Mouse (Mus musculus) erythroblast, adult 5-6 weeks (primary cell): ENCODE measurements around the gene Car10. TPM values are rescaled to one million over a fixed set of nuclear protein-coding genes. Genes with fewer than 3 reads are reported as not detected.

Source experiments
- ATAC-seq: replicated peaks from 2 replicates; pipeline ENCODE4 v1.8.0; 2016; ENCODE audit warnings: moderate number of reproducible peaks, mild to moderate bottlenecking, moderate TSS enrichment, inconsistent platforms; ENCODE audit not compliant: poor library complexity, low FRiP score, severe bottlenecking
- total RNA-seq, 2 experiments: library from RNA; stranded (forward) in 1 of 2; stranded (reverse) in 1 of 2; fragments of 150-400 nt in 1 of 2; fragments of 200-764, 138-1000 nt in 1 of 2; gene quantifications; 2 replicates each; pipeline versions ENCODE4 v1.2.3 to v1.2.4; 2015 to 2017; ENCODE audit warnings: low replicate concordance in 2 of 2

Gene Car10
- total RNA-seq (2015; ENCODE audit: low replicate concordance) (not detected in 2 replicates), total RNA-seq (2017; ENCODE audit: low replicate concordance) (0.60 TPM in 1 of 2 replicates, not detected in the other)

DNA sequence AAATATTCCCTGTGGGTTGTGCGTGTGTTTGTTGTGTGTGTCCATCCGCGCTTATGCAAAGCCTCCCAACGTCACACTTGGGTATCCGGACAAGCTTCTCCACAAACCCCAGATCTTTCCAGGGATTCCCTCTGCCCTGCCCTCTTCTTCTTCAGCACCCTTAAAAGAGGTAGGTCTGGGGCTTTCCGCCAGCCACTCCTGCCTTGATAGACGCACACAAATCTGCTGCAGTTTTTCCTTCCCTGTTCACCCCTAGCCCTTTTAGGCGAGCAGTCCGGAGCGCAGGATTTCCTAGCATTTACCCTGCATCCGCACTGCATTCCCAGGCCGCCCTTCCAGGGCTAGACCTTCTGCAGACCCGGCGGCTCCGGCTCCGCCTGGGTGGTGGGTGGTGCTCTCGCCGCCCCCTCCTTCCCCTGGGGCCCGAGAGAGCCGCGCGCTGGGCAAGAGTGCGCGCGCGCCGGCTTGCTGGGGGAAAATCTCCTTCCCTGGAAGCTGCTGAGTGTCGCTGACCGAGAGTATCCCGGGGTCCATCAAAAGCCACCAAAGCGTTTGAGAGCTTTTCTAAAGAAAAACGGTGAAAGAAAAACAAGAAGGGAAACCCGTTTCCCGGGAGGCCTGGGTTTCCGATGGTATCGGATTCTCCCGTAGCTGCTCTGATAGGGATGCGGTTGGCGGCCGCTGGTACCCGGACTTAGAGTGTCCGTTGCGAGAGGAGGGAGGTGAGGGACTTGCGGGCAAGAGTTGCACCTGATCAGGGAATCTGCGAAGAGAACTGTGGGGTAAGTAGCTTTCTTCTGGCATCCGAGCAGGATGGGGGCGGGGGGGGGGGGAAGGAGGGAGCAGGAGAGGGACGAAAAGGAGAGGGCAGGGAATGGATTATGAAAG, at the start of gene Car10:
Car10 (plus strand) TSS at position 88 of the 888 bp plus-strand sequence.
- ATAC-seq = no peak

DNA sequence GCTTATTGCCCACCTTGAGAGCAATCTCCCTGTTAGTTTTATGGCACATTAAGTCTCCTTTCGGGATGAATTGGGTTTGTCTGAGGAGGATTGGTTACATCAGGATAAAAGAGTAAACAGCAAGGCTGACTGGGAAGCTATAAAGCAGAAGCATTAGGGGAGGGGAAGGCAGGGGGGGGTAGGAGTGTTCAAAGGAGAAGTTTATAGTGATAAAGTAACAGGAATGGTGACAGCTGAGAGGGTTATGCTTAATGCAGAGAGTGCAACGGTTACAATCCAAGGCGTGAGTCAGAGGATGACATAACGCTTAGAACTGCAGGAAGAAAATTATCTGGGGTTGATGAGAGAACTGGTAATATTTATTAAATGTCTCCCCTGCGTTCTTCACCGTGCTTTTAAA, 32.8 kb upstream of the Car10 start:
- ATAC-seq = no peak

DNA sequence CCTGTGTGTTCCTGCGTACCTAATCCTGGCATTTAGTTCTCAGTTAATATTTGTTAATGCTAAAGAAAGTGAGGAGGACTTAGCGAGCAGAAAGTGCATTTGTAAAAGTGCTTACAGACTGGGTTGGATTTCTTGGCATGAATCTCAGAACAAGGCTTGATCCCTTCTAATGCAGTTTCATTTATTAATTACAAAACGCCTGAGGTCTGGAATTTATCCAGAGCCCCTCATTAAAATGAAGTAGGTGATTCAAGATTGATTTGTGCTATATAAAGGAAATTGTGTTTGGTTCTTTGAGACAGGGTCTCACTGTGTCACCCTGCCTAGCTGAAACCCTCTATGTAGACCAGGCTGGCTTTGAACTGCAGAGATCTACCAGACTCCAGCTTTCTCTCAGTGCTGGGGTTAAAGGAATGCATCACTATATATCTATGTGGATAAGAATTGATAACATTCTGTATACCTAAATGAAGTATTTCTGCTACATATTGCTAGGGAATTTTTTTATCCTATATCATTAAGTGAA, 32.1 kb upstream of the Car10 start:
- ATAC-seq = no peak

DNA sequence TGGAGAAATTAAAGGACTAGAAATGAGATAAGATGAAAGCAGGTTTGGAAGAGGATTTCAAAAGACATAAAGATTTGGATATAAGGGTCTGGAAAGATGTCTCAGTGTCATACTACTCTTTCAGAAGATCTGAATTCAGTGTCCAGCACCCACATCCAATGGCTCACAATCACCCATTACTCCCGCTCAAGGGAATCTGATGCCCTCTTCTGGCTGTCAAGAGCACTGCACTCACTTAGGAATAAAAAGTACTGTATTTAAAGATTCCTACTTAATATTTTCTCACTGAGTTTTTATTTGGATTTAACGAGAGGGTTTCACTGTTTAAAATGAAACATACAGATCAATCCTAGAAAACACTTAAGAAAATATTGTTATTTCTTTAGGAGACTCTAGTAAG, 2.2 kb upstream of the Car10 start:
- ATAC-seq = no peak

DNA sequence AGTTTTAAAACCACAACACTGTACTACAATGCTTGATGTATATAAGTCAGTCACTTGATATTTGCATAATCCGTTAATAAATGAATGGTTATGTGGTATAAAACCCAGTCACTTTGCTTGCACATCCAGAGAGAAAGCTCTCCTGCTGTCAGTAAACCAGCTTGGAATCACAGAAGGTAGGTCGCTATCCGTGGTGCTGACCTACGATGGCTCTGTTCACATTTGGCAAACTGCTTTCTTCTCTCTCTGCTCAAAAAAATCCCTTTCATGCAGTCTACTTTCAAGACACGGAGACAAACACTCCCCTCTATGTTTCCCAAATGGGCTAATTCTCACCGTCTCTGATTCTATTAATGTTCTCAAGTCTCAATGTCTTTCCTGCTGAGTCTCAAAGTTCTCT, 827 bp upstream of the Car10 start:
- no peak for ATAC-seq

DNA sequence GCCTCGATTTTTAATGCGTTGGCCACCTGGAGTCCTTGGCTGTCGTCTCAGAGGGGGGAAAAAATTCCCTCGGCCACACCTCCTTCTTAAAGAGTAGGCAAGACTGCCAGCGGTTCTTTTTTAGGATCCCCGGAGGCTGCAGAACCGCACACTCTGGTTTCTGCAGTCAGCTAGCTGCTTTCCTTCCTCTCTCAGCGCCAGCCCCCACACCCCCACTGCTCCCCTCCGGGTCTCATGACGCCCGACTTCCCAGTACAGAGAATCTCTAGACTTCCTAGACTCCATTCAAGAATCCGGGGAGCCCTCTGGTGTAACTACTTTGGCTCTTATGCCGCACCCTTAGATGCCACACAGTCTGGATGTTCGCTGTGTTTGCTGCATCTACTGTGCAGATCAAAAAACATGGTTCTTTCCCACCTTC, 387 bp upstream of the Car10 start:
- ATAC-seq = no peak

DNA sequence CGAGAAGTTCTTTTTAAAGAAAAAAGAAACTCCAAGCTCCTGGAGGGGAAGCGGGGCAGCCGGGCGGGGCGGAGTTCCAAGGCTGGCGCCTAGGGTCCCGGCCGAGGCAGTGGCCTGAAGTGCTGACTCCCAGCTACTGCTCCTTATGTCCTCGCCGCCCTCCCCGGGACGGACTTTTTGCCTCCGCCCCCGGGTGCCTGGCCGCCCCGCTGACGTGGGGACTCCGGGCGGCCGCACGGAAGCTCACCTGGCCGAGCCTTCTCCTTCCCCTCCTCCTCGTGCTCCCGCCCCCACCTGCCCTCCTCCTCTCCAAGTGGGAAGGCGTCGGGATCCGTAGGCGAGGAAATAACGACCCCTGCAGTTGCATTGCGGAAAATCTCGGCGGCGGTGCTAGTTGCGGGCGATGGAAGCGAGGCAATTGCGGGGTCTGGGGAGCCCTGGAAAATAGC, 1.1 kb downstream of the Car10 start:
- ATAC-seq = no peak

DNA sequence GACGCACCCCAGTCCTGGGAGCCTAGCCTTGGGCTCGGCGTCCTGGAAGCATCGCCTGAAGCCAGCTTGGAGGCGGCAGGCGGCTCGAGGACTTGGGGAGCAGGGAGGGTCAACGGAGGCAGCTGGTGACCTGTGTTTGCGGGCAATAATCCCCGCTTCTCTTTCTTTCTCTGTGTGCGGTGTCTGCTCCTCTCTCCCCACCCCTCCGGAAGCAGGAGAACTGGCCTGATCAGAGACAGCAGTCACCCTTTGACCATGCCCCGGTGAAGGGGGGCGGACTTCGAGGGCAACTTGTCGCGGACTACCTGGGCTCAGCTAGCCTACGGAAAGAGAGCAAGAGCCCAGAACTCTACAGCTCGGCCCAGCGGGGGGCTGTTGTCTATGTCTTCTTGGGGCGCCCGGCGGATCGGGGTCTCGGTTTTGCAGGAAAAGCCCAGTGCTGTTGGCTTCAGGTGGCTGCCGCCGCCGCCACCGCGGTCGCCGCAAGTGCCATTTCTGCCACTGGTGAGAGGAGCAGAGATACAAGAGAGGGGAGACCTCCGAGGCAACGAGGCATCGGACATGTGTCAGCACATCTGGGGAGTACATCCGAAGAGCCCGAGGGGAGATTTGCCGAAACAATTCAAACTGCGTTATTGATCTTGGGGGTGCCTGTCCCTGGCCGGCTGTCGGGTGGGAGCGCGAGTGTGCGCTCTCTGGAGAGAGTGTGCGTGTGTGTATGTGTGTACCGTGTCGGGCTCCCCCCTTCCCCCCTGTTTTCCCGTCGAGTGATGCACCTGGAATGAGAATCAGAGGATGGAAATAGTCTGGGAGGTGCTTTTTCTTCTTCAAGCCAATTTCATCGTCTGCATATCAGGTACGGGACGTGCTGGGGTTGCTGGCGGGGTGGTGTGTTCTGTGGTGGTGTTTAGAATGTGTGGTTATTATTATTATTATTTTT, 1.9 kb downstream of the Car10 start:
- ATAC-seq = no peak

DNA sequence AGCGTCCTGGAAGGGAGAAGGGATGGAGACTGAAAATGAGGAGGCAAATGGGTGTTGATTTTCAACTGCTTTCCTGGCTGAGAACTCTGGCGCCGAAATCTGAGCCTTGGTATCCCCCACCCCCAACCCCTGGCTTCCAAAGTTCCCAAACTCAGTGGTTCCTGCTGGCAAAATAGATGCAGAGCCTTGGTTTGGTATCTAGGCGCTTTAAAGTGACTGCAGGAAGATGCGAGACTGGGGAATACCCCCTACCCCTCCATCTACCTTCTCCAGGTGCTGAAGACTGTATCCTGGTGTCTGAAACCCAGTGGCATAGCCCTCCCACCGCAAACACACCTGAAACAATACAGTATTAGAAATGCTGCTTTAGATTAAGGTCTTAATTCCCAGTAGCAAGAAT, 2.8 kb downstream of the Car10 start:
- ATAC-seq = no peak

DNA sequence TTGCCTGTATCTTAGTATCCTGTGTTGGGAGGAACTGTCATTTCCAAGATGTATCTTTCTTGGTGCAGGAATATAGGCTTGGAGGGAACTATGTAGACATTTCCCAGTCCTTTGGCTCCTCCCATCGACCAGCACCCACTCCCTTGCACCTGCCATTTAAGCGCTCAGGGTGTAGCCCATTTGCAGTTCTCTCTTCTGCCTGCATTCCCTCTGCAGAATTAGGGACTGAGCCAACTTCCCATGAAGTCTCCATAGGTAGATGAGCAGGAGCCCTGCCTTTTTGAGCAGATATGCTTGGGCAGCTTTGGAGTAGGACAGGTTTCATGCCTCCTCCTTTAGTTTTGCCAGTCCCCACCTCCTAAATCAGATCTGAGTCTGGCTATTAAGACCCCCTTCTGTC, 3.3 kb downstream of the Car10 start:
- no peak for ATAC-seq

DNA sequence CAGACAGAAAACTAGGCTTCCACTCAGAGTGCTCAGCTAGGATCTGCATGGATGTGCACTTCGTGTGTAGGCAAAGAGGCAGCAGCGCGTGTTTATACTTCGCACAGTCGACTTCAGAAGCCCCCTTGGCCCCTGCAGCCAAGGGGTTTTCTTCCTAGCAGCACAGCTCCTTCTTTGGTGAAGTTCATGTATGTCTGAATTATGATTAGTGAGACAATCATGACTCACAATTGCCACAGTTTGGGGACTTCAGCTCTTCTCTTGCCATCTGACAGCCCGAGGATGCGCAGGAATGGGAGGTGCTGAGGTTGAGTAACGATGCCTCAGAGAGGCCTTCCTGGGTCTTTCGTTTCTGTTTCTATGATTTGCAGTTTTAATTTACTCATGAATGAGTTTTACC, 4.5 kb downstream of the Car10 start:
- ATAC-seq = no peak

DNA sequence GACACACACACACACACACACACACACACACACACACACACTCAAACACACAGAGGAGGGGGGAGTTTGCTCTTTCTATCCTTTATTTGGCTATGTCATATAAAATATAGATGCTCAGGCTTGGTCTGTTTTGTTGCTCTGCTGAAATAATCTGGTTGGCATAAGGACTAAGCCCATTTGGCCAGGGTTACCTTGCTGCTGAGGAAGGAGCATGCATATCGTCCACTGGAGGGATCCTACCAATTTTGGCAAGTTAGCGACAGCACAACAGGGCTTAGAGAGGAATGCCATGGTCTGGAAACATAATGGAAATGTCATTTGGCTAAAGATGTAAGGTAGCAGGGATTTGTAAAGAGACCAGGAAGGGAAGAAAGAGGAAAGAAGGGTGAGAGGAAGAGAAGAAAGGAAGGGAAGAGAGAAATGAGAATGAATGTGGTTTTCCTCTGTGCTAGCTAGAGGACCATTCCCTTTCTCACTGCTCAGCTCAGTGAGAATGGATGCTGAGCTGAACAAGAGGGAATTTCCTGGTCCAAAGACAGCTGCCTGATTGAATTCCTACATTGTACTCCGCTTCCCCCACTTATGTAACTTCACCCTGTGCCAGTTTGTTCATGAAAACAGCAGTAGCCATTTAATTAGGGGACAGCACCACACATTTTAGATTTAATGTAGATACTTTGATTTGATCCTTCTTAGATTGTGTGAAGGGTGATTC, 5.4 kb downstream of the Car10 start:
- no peak for ATAC-seq

DNA sequence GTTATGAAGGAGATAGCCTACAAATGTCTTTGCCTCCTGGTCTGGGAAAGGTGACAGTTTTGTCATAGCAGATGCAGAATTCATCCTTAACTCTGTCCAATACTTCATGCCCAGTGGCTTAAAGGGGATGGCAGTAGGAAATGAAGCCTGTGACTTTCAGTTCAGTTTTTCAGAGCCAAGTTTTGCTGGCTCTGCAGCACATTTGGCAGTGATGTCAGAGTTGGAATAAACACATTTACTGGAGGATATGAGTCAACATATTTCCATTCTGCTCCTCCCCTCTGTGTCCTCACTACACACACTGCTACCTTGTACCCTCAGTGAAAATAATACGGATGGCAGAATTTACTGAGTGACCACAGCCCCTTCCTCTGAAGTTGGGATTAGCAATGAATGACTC, 11.6 kb downstream of the Car10 start:
- ATAC-seq = no peak

DNA sequence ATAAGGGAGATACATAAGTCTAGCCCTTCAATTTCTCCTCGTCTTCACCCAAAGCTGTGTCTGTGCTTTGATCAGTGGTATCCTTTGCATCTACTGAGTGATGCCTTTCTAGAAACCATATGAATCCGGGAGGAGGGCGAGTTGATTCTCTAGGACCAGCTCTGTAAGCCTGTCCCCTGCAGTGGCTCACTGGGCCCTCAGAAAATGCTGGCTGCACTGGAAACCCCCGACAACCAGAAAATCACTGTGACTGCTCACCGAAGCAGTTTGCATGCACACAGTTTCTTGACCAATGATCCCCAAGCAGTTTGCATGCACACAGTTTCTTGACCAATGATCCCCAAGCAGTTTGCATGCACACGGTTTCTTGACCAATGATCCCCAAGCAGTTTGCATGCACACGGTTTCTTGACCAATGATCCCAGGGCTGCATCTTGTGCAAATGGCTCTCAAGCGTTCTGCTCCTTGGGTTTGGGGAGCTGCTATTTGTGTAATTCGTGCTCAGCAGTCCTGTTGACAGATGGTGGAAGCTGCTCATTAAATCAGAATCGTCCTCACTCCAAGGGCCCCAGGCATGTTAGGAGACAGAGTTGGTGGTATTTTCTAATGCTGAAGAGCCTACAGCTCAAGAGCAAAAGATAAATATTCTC, 23.1 kb downstream of the Car10 start:
- ATAC-seq = no peak

DNA sequence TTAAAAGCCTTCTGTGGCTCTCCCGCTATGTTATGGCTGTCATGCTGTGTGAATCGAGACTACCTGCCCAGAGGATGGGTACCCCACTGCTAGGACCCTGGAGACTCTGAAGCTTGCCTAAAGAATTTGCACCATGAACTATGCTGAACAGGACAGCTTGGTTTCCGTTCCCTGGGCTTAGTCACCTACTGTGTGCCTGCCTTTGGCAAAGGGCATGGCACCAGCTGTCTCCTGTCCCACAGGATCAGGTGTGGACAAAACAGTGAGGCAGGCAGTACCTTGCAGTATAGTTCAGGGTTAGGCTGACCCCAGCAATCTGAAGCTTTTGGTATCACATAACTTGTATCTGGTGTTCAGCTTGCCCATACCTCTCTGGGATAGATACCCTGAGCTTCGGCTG, 25.9 kb downstream of the Car10 start:
- ATAC-seq = no peak

DNA sequence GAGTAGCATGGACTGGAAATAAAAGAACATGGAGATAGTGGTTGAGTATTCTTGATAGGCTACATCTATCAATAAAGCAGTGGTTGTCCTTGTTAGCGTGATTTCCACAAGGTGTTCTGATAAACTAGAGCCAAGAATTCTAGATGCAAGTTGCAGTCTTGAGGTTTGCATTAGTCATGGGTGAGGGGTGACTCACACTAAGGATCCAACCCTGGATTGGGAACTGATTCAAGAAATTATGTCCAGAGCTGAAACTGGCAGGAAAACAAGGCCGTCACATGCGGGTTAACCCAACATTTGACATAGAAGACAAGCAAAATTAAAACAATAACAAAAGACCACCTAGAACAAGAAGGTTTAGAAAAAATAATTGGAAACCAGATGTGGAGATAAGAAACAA, 28.6 kb downstream of the Car10 start:
- ATAC-seq = no peak

DNA sequence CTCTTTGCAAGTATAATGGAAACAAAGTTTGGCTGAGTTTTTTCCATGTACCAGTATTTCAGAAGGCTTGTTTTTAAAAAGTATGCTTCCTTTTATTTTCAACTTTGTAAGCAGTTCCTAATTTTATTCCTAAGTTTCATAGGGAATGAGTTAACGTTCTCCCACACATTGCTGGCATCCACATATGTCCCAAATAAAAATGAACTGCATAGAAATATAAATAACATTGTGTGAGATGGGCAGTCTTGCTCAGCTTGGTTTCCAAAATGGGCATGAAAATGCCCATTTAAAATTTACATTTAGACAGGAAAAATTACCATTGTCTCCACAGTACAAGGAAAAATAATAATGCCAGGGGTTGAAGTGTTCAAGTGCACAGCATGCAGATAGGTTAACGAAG, 30.7 kb downstream of the Car10 start:
- no peak for ATAC-seq

DNA sequence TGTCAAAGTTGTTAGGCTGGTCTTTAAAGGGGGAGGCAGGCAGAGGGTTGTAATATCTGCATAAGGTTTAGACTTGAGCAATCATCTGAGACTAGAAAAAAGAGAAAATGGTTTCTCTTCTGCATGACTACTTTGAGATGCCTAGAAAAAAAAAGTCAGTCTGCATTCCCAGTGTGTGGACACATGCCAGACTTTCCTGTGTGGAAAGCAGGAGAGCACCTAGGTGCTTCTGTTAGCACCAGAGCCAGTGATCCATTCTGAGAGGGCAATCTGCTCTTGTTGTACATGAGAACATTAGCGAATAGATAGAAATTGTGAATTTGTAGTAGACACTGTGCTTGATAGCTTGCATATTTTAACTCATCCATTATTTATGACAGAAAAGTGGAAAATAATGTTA, 40.0 kb downstream of the Car10 start:
- no peak for ATAC-seq

DNA sequence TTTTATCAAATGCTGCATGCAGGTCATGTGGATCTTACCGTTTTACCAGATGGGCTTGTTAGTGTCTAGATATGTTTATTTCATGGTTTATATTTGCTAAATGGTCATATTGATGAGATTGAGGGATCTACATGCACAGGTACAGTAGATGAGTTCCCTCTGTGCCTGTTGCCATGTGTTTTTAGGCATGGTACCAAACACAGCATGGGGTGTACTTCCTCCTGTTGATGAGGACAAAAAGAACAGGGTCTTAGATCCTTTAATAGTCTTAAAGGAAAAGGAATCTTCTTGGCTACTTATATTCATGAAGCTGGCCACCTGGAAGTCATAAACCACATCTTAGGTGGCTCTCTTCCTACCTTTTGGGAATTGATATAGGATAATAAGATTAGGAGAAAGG, 43.9 kb downstream of the Car10 start:
- ATAC-seq = no peak
